Mouse (Mus musculus): Measurements from ENCODE around the gene Ppp1r35. TPM values are rescaled to one million over a fixed set of nuclear protein-coding genes. Genes with fewer than 3 reads are reported as not detected.

Gene Ppp1r35
- total RNA-seq, 1 experiment: 27.6 TPM

- no peak overlapping the region for H3K4me3 ChIP-seq (ENCODE audit: insufficient read depth in 1 of 2, low read depth in 1 of 2, low read length in 2 of 2, poor library complexity in 1 of 2, severe bottlenecking in 1 of 2)
- no peak overlapping the region; the same call in 1 of the 2 replicates for H3K27ac ChIP-seq (ENCODE audit: insufficient read depth, low read depth, low read length, poor library complexity, severe bottlenecking)
- TF ChIP-seq HCFC1 (IDR thresholded peaks at IDR 0.05; ENCODE audit: borderline replicate concordance, insufficient read depth, low read length) (no peak), ZC3H11A (IDR thresholded peaks at IDR 0.05; ENCODE audit: borderline replicate concordance, low read depth, low read length) (no peak), MAFK (IDR thresholded peaks at IDR 0.05; ENCODE audit: insufficient read depth, low read depth, low read length) (no peak), CHD2 (IDR thresholded peaks at IDR 0.05; ENCODE audit: low read depth, low read length) (no peak), ZNF384 (IDR thresholded peaks at IDR 0.05; ENCODE audit: low read depth, low read length) (no peak)
- no peaks in the 10 kb centered on the region for H3K9me3 ChIP-seq (ENCODE audit: control insufficient read depth, insufficient read depth, low read depth, low read length)
- no peak overlapping the region for H3K9ac ChIP-seq (ENCODE audit: insufficient read depth, low read depth, low read length, poor library complexity, severe bottlenecking)
- H3K36me3 ChIP-seq (ENCODE audit: control insufficient read depth, insufficient read depth, low read length, poor library complexity, severe bottlenecking): peaks cover 12% of the 10 kb centered on the region; the same call in 1 of the 2 replicates
- in situ Hi-C loops (cut with MboI; ENCODE audit: low sequenced_read_pairs in 2 of 2, unreplicated experiment in 2 of 2): no loop called here
- DNase-seq (ENCODE audit: low read depth, low spot score): no peak
- H3K4me1 ChIP-seq (ENCODE audit: control insufficient read depth in 2 of 2, insufficient read depth in 2 of 2, low read length in 2 of 2, poor library complexity in 1 of 2): peaks cover 5 to 46% of the 10 kb centered on the region in 2 experiments; a peak in 3 of 4 replicates
These were observed 25.4 kb upstream of the Ppp1r35 start for GRCm38 (mm10) chr5:137753111-137753832.

GRCm38 (mm10) chr5:137755425-137755824 lies 23.2 kb upstream of the Ppp1r35 start:
- H3K9ac ChIP-seq (ENCODE audit: insufficient read depth, low read depth, low read length, poor library complexity, severe bottlenecking): no peak overlapping the region
- in situ Hi-C loops (cut with MboI; ENCODE audit: low sequenced_read_pairs in 2 of 2, unreplicated experiment in 2 of 2): no loop called here
- no peaks in the 10 kb centered on the region for H3K9me3 ChIP-seq (ENCODE audit: control insufficient read depth, insufficient read depth, low read depth, low read length)
- no peak for DNase-seq (ENCODE audit: low read depth, low spot score)
- no peak overlapping the region for H3K27ac ChIP-seq (ENCODE audit: insufficient read depth, low read depth, low read length, poor library complexity, severe bottlenecking)
- no peak overlapping the region for H3K4me3 ChIP-seq (ENCODE audit: insufficient read depth in 1 of 2, low read depth in 1 of 2, low read length in 2 of 2, poor library complexity in 1 of 2, severe bottlenecking in 1 of 2)
- no peak for TF ChIP-seq HCFC1 (IDR thresholded peaks at IDR 0.05; ENCODE audit: borderline replicate concordance, insufficient read depth, low read length)
- TF ChIP-seq MAFK (IDR thresholded peaks at IDR 0.05; ENCODE audit: insufficient read depth, low read depth, low read length): no peak
- no peak for TF ChIP-seq ZNF384 (IDR thresholded peaks at IDR 0.05; ENCODE audit: low read depth, low read length)
- no peak for TF ChIP-seq ZC3H11A (IDR thresholded peaks at IDR 0.05; ENCODE audit: borderline replicate concordance, low read depth, low read length)
- no peak for TF ChIP-seq CHD2 (IDR thresholded peaks at IDR 0.05; ENCODE audit: low read depth, low read length)
- peaks cover 15% of the 10 kb centered on the region for H3K36me3 ChIP-seq (ENCODE audit: control insufficient read depth, insufficient read depth, low read length, poor library complexity, severe bottlenecking)
- peaks cover 7 to 52% of the 10 kb centered on the region in 2 experiments; a peak in 3 of 4 replicates for H3K4me1 ChIP-seq (ENCODE audit: control insufficient read depth in 2 of 2, insufficient read depth in 2 of 2, low read length in 2 of 2, poor library complexity in 1 of 2)

GRCm38 (mm10) chr5:137756106-137756505 lies 22.5 kb upstream of the Ppp1r35 start:
- Histone ChIP-seq H3K9ac (ENCODE audit: insufficient read depth, low read depth, low read length, poor library complexity, severe bottlenecking) (no peak overlapping the region), H3K9me3 (ENCODE audit: control insufficient read depth, insufficient read depth, low read depth, low read length) (no peaks in the 10 kb centered on the region), H3K4me3 (ENCODE audit: insufficient read depth in 1 of 2, low read depth in 1 of 2, low read length in 2 of 2, poor library complexity in 1 of 2, severe bottlenecking in 1 of 2) (no peak overlapping the region), H3K36me3 (ENCODE audit: control insufficient read depth, insufficient read depth, low read length, poor library complexity, severe bottlenecking) (peaks cover 13% of the 10 kb centered on the region), H3K4me1 (ENCODE audit: control insufficient read depth in 2 of 2, insufficient read depth in 2 of 2, low read length in 2 of 2, poor library complexity in 1 of 2) (peaks cover 7 to 48% of the 10 kb centered on the region in 2 experiments; a peak in 3 of 4 replicates), H3K27ac (ENCODE audit: insufficient read depth, low read depth, low read length, poor library complexity, severe bottlenecking) (no peak overlapping the region)
- in situ Hi-C loops (cut with MboI; ENCODE audit: low sequenced_read_pairs in 2 of 2, unreplicated experiment in 2 of 2): no loop called here
- no peak for DNase-seq (ENCODE audit: low read depth, low spot score)
- no peak for TF ChIP-seq ZC3H11A (IDR thresholded peaks at IDR 0.05; ENCODE audit: borderline replicate concordance, low read depth, low read length)
- TF ChIP-seq CHD2 (IDR thresholded peaks at IDR 0.05; ENCODE audit: low read depth, low read length): no peak
- TF ChIP-seq HCFC1 (IDR thresholded peaks at IDR 0.05; ENCODE audit: borderline replicate concordance, insufficient read depth, low read length): no peak
- TF ChIP-seq MAFK (IDR thresholded peaks at IDR 0.05; ENCODE audit: insufficient read depth, low read depth, low read length): no peak
- TF ChIP-seq ZNF384 (IDR thresholded peaks at IDR 0.05; ENCODE audit: low read depth, low read length): no peak

GRCm38 (mm10) chr5:137756882-137757661 lies 21.6 kb upstream of the Ppp1r35 start:
- no peaks in the 10 kb centered on the region for H3K9me3 ChIP-seq (ENCODE audit: control insufficient read depth, insufficient read depth, low read depth, low read length)
- peaks cover 10% of the 10 kb centered on the region for H3K36me3 ChIP-seq (ENCODE audit: control insufficient read depth, insufficient read depth, low read length, poor library complexity, severe bottlenecking)
- in situ Hi-C loops (cut with MboI; ENCODE audit: low sequenced_read_pairs in 2 of 2, unreplicated experiment in 2 of 2): no loop called here
- H3K27ac ChIP-seq (ENCODE audit: insufficient read depth, low read depth, low read length, poor library complexity, severe bottlenecking): no peak overlapping the region; the same call in 1 of the 2 replicates
- no peak overlapping the region for H3K9ac ChIP-seq (ENCODE audit: insufficient read depth, low read depth, low read length, poor library complexity, severe bottlenecking)
- H3K4me3 ChIP-seq (ENCODE audit: insufficient read depth in 1 of 2, low read depth in 1 of 2, low read length in 2 of 2, poor library complexity in 1 of 2, severe bottlenecking in 1 of 2): no peak overlapping the region
- H3K4me1 ChIP-seq (ENCODE audit: control insufficient read depth in 2 of 2, insufficient read depth in 2 of 2, low read length in 2 of 2, poor library complexity in 1 of 2): peaks cover 4 to 39% of the 10 kb centered on the region in 2 experiments; a peak in 3 of 4 replicates
- peak; percentile 71 for DNase-seq (ENCODE audit: low read depth, low spot score)
- no peak for TF ChIP-seq ZNF384 (IDR thresholded peaks at IDR 0.05; ENCODE audit: low read depth, low read length)
- peak; percentile 89 for TF ChIP-seq ZC3H11A (IDR thresholded peaks at IDR 0.05; ENCODE audit: borderline replicate concordance, low read depth, low read length)
- no peak for TF ChIP-seq HCFC1 (IDR thresholded peaks at IDR 0.05; ENCODE audit: borderline replicate concordance, insufficient read depth, low read length)
- no peak for TF ChIP-seq CHD2 (IDR thresholded peaks at IDR 0.05; ENCODE audit: low read depth, low read length)
